Mouse (Mus musculus) cerebellum, adult (tissue): ENCODE measurements around the gene Glod5.
"Not testable (repeated sequence)": the region's sequence is repeated elsewhere in the genome, so short reads cannot be mapped to it uniquely, and the experiment has no call there.

Experiments used
- ATAC-seq: cut with Nextera tagmentation; 2 replicates; pipeline ENCODE4 v1.9.2; 2017; ENCODE audit warnings: mild to moderate bottlenecking, moderate library complexity, mixed read lengths; ENCODE audit not compliant: insufficient number of reproducible peaks, low FRiP score, low TSS enrichment

Glod5 gene

DNA sequence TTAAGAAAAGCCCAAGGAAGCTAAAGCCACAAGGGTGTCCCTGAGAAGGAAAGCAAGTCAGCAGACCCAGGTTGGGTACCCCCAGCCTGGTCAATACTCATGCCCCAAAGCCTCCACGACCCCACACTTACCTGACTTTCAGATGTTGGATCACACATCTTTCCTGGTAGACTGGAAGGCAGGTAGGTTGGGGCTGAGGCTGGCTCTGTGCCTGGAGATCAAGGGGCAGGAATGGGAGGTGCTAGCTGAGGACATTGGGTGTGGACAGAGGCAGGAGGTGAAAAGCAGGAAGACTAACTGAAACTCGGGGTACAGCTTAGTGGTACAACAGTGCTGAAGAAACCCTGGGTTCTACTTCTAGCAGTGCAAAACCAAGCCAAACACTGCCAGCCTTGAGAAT, at the start of gene Glod5:
Gene Glod5 (minus strand): TSS at position 207 of the 400 bp plus-strand sequence.
- no peak for ATAC-seq

GRCm38 (mm10) chrX:8051044-8051781, 32.9 kb upstream of the Glod5 start:
- not testable (repeated sequence) for ATAC-seq

DNA sequence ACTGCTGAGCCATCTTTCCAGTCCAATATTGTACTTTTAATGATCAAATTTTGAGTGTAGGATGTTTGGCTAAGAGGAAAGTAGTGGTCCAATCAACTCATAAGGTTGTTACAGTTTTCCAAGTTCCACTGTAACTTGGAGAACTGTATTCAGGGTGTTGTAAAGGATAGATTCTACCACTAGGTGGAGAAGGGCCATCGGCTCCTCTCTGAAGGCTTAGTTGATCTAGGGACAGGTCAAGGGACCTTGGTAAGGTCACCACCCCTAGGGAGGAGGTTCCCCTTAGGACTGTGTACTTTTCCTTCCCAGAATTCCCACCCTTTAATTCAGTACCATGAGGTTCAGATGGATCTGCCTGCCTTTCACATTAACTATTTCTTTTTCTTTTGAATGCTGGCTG, 14.7 kb upstream of the Glod5 start:
- ATAC-seq = no peak

GRCm38 (mm10) chrX:8026811-8027210, 8.5 kb upstream of the Glod5 start:
- no peak for ATAC-seq

DNA sequence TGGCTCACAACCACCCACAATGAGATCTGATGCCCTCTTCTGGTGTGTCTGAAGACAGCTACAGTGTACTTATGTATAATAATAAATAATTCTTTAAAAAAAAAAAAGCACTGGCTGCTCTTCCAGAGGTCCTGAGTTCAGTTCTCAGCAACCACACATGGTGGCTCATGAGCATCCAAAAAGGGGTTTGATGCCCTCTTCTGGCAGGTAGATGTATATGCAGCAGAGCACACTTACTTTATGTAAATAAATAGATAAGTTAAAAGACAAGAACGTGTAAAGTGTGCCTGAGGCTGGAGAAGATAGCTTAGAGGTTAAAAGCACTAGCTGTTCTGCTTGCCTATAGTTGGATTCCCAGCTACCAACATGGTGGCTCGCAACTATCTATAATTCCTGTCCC, 6.5 kb upstream of the Glod5 start:
- ATAC-seq = no peak

DNA sequence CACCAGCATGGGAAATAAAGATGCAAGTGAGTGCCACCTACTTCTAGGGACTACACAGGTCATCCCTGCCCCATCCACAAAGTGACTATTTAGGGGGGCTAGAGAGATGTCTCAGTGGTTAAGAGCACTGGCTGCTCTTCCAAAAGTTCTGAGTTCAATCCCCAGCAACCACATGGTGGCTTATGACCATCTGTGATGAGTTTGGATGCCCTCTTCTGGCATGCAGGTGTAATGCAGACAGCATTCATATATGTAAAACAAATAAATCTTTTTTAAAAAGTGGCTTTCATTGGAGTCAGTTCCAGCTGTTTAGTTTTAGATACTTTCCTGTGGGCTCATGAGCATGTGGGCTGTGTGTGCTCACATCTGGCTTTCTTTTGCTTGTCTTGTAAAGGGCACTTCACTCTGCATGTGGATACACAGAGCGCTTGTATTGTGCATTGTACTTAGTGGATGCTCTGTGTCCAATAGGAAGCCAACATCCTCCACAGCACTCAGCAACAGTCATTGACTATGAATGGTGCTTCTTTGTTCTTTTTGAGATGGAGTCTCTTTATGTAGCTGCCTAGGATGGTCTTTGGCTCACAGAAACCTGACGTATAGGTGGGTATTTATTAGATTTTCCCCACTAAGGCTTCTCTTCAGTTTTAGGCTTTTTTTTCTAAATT, 2.0 kb upstream of the Glod5 start:
- no peak for ATAC-seq

- ATAC-seq = no peak
Measured at GRCm38 (mm10) chrX:8017142-8017541, 1.1 kb downstream of the Glod5 start.

DNA sequence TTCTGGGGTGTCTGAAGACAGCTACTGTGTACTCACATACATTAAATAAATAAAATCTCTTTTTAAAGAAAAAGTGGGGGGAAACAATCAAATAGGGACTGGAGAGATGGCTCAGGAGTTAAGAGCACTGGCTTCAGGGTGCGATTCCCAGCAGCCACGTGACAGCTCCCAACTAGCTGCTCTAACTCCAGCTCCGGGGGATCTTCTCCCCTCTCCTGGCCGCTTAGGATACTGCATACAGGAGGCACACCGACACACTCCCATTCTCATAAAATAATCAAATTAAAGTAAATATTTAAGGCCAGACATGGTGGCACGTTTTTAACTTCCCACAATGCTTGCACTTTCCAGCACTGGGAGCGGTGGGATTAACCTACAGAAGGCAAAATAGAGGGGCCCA, 2.6 kb downstream of the Glod5 start:
- ATAC-seq = not testable (repeated sequence)

GRCm38 (mm10) chrX:8013569-8014314, 4.5 kb downstream of the Glod5 start:
- no peak for ATAC-seq

DNA sequence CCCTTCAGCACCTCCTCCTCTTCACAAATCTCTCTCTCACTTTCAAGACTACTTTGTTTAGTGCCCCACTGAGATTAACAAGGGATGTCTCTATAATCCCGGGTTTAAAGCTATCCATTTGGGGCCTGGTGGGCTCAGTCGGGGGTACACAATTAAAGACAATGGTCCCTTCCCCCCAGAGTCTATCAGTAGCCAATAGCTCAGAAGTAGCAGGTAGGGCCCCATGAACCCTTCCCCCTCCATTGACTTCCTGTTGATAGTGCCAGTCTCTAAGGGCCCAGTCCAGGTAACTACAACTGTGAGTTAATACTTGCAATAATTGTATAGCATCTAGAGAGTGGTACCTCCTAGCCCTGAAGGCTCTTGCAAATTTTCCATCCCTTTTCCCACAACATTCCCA, 5.1 kb downstream of the Glod5 start:
- ATAC-seq = no peak

DNA sequence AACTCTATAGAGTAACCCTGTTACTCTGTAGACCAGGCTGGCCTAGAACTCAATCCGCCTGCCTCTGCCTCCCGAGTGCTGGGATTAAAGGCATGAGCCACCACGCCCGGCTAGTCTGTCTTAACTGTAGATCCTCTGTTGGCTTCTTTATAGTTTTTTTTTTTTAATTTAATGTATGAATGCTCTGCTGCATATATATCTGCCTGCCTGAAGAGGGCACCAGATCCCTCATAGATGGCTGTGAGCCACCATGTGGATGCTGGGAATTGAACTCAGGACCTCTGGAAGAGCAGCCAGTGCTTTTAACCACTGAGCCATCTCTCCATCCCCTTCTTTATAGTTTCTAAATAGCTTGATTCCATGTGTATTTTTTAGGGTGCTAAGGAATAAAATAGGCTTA, 8.9 kb downstream of the Glod5 start:
- ATAC-seq = not testable (repeated sequence)

DNA sequence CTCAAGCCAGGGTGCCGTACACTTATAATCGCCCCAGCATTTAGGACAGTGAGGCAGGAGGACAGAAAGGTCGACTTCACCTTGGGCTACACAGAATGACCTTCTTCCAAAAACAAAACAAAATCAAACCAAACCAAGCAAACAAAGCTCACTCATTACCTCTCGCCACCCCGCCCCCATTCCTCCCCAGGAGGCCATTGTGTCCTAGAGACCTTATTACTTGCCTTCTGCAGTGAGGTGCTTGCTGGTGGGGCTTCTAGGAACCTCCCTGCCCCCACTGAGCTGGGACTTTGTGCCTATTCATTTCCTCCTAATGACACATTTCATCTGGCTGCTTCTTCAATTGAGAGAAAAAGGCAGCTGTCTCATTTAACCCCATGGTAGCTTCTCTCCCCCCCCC, 9.7 kb downstream of the Glod5 start:
- no peak for ATAC-seq

DNA sequence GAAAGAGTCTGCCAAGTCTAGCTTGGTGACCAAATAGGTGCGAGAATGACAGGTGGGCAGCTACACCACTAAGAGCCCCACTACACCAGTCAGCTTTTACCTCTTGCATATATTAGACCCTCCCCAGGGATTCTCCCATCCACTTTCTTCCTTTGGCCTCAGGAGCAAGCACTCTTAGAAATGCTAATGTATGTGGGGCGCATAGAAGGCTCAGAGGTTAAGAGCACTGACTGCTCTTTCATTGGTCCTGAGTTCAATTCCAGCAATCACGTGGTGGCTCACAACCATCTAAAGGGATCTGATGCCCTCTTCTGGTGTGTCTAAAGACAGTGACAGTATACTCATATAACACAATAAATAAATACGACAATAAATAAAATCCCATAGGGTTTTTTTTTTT, 15.3 kb downstream of the Glod5 start:
- ATAC-seq = no peak

GRCm38 (mm10) chrX:8002001-8002400, 16.3 kb downstream of the Glod5 start:
- ATAC-seq = no peak

DNA sequence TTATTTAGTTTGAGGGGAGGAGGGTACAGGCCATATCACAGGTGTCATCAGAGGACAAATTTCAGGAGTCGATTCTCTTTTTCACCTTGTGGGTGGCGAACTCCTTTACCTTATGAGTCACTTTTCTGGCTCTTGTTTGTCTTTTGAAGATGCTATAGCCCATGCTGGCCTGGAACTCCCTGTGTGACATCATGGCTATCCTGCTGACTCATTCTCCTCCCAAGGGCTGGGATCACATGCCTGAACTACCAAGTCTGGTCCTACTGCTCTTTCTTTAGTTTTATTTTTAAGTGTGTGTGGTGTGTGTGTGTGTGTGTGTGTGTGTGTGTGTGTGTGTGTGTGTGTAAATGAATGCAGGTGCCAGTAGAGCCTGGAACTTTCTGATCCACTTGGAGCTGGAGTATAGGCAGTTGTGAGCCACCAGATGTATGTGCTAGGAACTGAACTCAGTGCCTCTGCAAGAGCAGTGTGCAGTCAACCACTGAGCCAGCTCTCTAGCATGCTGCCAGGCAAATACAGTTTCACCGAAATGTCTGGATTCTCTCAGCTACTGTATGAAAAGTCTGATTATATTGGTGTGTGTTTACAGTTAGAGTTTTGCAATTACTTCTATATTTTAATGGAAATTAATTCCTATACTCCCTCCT, 17.6 kb downstream of the Glod5 start:
- ATAC-seq = no peak

GRCm38 (mm10) chrX:7993068-7993735, 25.1 kb downstream of the Glod5 start:
- ATAC-seq = no peak

GRCm38 (mm10) chrX:7992379-7993067, 25.8 kb downstream of the Glod5 start:
- no peak for ATAC-seq

DNA sequence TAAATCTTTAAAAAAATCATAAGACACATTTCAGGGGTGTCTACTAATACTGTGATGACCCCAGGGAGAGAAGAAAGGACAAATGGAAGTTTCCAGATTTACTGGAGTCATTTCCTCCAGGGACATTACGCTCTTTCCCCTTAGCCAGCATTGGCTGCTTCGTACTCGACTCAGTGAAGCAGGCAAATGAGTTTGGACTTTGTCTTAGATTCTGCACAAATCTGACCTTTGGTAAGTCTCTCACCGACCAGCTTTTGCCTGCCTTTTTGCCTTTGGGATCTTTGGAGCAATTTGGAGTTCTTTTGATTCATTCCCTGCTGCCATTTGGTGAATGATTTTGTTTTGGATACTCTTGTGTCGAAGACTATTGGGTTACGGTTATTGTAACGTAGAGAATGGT, 36.9 kb downstream of the Glod5 start:
- ATAC-seq = no peak

DNA sequence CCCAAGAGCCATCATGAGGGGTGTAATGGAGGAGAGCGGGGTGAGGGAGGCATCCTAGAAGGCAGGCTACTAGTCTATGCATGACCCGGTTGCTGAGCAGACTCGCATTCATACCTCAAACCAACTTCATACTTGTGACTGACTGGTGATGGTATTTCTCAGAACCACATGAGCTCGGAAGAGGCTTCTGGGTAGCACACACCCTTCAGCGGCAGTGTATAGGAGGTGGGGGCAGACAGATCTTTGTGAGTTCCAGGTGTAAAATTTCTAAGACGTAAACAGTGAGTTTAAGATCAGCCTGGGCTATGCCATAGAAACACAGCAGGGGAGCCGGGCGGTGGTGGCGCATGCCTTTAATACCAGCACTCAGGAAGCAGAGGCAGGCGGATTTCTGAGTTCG, 40.4 kb downstream of the Glod5 start, which contains the start of gene Gata1:
Gene Gata1 (minus strand): TSS at position 180 of the 400 bp plus-strand sequence.
- no peak for ATAC-seq

GRCm38 (mm10) chrX:7971292-7971691, 47.0 kb downstream of the Glod5 start:
- ATAC-seq = no peak
